Mouse (Mus musculus): Measurements from ENCODE around the gene Lipc. TPM values are rescaled to one million over a fixed set of nuclear protein-coding genes. Genes with fewer than 3 reads are reported as not detected.
A peak's percentile ranks its signal among the peaks of the same experiment; 100 is the strongest.
"Not testable (repeated sequence)": the region's sequence is repeated elsewhere in the genome, so short reads cannot be mapped to it uniquely, and the experiment has no call there.

The Lipc gene
- total RNA-seq, 2 experiments from 2014 or later: not detected

DNA sequence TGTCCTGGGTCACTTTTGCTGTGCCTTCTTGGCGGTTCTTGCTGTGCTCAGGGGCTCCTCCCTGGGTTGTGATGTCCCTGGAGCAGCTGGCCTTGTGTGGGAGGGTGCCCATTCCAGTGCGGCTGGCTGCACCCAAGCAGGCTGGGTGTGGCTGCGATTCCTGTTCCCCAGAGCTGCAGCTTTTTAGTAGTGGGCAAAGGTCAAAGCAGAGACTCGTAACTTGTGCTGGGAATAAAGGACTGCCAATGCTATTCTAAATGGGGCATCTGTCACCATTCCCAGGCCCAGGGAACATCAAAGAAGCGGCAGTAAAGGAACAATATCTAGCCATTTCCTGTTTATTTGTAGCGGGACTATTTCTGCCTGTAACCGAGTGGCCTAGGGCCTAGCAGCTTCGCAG is 88.7 kb downstream of the Lipc start:
- peak overlapping the region; percentile 75 for H3K27ac ChIP-seq
- peak; percentile 61 for DNase-seq
- no peak overlapping the region for H3K4me3 ChIP-seq
- intact Hi-C loops (cut with DNase I): no loop called here
- no peak for TF ChIP-seq CTCF (IDR thresholded peaks at IDR 0.05)

DNA sequence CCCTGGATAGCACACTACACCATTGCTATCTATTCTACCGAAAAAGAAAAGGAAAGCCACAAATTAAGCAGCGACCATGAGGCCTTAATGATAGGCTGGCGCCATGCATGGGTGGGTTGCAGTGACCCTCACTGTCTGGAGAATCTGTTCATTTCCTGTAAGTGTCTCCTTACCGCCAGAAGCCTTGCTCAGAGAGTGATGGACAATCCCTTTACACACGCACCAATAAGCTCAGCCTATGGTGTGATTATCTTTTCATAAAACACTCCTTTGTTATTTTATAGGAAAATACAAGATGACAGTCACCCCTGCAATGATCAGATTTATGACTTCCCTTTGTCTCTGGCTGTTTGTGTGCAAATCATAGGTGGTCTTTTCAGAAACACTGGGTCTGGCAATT is 92.8 kb downstream of the Lipc start:
- no peak for TF ChIP-seq CTCF (IDR thresholded peaks at IDR 0.05)
- H3K4me3 ChIP-seq: no peak overlapping the region
- DNase-seq: no peak
- intact Hi-C loops (cut with DNase I): no loop called here
- no peak overlapping the region for H3K27ac ChIP-seq

DNA sequence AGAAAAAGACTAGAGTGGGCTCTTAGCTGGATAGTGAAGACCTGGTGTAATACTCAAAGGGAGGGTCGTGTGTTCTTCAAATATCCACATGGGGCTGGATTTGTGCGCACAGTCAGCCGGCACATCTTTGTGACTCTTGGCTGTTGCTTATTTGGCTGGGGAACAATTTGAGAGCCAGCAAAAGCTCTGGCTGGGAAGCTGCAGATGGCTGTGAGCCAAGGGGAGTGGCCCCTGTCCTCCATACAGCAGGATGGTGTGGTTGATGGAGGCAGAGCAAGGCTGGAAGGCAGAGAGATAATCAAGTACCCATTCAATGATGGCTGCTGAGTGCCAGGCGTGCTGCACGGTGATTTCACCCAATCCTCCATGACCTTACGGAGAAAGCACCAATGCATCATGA is 96.2 kb downstream of the Lipc start:
- no peak overlapping the region for H3K27ac ChIP-seq
- no peak for TF ChIP-seq CTCF (IDR thresholded peaks at IDR 0.05)
- no peak overlapping the region for H3K4me3 ChIP-seq
- intact Hi-C loops (cut with DNase I): no loop called here
- no peak for DNase-seq

DNA sequence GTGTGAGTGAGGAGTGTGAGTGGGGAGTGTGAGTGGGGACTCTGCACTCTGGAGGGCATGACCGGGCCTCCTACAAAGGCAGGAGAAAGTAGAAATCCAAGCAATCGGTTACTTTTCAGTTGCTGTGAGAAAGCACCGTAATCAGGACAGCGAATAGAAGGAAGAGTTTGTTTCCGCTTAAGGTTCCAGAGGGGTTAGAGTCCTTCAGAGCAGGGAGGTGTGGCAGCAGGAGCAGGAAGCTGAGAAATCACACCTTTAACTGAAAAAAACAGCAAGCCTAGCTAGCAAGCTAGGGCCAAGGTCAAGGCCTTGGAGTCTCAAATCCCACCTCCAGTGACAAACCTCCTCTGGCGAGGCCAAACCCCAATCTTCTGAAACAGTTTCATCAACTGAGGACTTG is 97.1 kb downstream of the Lipc start:
- no peak for DNase-seq
- no peak overlapping the region for H3K27ac ChIP-seq
- no peak for TF ChIP-seq CTCF (IDR thresholded peaks at IDR 0.05)
- no peak overlapping the region for H3K4me3 ChIP-seq
- intact Hi-C loops (cut with DNase I): no loop called here

DNA sequence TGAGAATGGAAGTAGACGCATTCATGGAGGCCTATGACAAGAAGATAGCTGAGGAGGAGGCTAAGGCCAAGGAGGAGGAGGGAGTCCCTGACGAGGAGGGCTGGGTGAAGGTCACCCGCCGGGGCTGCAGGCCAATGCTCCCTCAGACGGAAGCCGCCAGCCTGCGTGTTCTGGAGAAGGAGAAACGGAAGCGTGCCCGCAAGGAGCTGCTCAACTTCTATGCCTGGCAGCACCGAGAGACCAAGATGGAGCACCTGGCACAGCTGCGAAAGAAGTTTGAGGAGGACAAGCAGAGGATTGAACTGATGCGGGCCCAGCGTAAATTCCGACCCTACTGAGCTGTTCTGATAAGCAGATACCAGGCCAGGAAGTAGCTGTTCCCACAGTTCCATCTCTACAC is 98.9 kb downstream of the Lipc start:
- H3K4me3 ChIP-seq; intact Hi-C loops (cut with DNase I); H3K27ac ChIP-seq; DNase-seq: not testable (repeated sequence)

DNA sequence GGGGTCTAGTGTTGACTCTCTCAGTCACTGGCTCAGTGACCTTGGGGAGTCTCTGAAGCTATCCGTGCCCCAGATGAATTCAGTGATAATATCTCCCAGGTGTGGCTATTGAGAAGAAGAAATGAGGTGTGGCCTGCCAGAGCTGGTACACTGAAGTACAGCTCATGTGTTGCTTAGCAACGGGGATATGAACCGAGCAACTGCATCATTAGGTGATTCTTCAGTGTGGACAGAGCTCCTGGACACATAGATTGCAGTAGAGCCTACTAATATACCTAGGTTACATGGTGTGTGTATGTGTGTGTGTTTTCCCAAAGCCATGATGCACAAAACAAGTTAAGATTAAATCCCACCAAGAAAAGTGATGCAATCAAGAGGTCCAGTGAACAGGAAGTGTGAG is 100.5 kb downstream of the Lipc start:
- TF ChIP-seq CTCF (IDR thresholded peaks at IDR 0.05): no peak
- no peak for DNase-seq
- no peak overlapping the region for H3K27ac ChIP-seq
- intact Hi-C loops (cut with DNase I): no loop called here
- no peak overlapping the region for H3K4me3 ChIP-seq

DNA sequence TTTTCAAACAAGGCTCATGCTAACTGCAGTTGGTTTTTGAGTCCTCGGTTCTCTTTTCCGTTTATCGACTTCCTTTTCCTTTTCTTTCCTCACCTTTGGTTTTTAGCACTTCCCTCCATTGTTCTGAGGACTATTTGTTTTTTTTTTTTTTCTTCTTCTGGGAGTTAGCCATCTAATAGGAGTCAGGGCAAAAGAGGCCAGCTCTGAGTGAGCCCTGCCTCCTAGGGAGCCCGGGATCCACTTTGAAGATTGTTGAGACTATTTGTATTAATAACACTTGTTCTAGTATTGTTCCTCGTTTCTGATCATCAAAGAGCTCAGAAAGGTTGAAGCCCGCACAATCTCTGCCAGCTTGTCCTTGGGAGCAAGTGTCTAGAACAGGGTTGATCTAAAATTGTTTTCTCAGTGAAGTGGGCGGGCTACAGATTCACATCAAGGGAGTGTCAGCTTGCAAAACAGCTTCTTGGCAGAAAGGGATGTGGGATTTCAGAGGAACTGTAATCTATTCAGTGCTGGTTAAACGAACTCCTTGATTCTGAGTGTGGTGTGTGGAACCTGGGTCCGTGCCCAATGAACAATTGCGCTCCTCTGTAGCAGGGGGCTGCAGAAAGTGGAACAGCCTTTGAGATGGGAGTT is 103.8 kb downstream of the Lipc start:
- Histone ChIP-seq H3K27ac (peak overlapping the region; percentile 72), H3K4me3 (peak overlapping the region; percentile 44)
- no peak for TF ChIP-seq CTCF (IDR thresholded peaks at IDR 0.05)
- intact Hi-C loops (cut with DNase I): no loop called here
- no peak for DNase-seq

DNA sequence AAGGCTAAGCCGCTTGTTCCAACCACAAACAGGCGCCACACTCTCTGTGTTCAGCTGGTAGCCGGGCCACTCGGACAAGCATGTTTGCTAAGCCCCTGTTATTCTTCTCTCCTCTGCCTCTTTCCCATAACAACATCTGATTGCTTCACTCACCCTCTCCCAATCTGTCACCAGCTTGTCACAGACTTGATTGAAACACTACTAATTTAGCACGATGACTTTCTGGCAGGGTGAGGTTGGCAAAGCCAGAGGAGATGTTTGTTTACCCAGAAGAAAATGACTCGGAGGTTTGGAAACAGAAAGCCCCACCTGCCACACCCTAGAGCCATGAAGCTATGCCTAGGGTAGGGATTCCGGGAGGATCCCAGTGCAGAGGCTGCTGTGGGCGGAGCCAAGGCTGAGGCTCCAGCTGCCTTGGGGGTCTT is 104.4 kb downstream of the Lipc start:
- peak overlapping the region; percentile 72 for H3K27ac ChIP-seq
- intact Hi-C loops (cut with DNase I): no loop called here
- TF ChIP-seq CTCF (IDR thresholded peaks at IDR 0.05): no peak
- peak; percentile 36 for DNase-seq
- peak overlapping the region; percentile 44 for H3K4me3 ChIP-seq

DNA sequence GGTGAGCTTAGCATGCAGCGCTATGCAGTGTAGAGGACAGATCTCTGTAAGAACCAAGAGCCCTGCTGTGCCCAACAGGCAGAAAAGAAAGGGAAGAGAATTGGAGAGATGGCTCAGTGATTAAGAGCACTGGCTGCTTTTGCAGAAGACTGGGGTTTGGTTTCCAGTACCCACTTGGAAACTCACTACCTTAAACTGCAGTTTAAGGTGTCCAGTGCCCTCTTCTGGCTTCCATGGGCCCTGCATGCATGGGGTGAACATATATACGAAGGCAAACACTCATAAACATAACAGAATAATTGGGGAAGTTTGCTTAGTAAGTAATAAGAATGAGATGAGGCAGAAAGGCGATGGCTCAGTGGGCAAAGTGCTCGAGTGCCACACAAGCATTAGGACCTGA is 108.8 kb downstream of the Lipc start:
- no peak for DNase-seq
- no peak overlapping the region for H3K4me3 ChIP-seq
- TF ChIP-seq CTCF (IDR thresholded peaks at IDR 0.05): peak; percentile 16; the same call in 1 of the 2 replicates
- intact Hi-C loops (cut with DNase I): no loop called here
- H3K27ac ChIP-seq: no peak overlapping the region

DNA sequence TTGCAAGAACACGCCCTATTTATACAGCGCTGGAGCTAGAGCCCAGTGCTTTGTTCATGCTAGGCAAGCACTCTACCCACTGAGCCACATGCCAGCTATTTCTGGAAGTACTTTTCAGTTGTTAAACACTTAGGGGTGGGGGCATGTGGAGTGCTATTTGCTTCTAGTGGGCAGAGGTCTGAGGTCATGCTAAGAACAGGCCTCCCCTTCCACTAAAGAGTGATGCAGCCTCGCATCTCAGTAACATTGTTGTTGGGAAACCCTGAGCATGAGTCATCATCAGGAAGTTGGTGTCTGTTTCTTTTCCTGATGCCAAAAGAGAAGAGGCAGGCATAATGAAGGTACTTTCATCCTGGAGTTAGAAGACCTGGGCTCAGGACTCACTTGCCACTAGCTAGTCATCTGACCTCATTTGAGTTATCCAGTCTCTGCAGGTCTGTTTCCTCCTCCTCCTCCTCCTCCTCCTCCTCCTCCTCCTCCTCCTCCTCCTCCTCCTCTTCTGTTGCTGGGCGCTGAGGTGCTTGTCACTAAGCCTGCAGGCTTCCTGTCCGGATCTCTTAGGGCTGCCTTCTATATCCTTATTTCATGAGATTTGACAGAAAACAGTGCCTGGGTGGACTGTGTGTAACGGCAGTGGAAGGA is 109.6 kb downstream of the Lipc start:
- TF ChIP-seq CTCF (IDR thresholded peaks at IDR 0.05): no peak
- Histone ChIP-seq H3K27ac (peak overlapping the region; percentile 40), H3K4me3 (no peak overlapping the region)
- DNase-seq: no peak
- intact Hi-C loops (cut with DNase I): no loop called here

DNA sequence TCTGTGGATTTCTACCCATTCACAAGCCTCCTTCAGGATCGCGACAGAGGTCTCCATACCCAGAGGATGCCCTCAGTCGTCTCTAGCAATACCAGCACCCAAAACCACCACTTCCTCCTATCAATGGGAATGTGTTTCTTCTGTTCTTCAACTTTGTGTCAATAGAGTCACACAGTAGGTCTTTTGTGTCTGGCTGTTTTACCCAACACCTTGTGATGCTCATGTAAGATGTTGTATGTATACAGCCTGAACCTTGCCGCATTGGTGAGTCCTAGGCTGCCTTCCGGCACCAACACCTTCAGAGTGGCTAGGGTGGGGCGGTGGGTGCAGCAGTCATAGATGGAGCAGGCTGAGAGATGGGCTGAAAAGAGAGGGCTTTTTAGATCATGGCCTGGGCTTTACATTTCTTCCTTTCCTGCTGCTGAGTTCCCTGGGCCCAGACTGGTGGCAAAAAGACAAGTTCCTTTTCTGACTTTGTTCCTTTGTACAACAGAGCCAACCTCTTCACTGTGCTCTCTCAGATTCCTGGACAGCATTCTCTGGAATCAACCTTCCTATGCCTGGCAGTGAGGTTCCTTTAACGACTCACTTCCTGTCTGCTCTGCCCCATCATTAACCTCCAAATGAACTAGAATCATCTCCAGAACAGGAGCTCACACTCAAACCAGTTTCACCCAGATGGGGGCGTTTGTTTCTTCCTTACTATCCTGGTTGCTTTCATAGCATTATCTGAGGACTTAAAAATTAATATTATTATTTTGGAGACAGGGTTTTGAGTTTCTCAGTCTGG is 110.4 kb downstream of the Lipc start:
- intact Hi-C loops (cut with DNase I): no loop called here
- Histone ChIP-seq H3K4me3 (no peak overlapping the region), H3K27ac (peak overlapping the region; percentile 16; the same call in 1 of the 2 replicates)
- no peak for TF ChIP-seq CTCF (IDR thresholded peaks at IDR 0.05)
- no peak for DNase-seq

DNA sequence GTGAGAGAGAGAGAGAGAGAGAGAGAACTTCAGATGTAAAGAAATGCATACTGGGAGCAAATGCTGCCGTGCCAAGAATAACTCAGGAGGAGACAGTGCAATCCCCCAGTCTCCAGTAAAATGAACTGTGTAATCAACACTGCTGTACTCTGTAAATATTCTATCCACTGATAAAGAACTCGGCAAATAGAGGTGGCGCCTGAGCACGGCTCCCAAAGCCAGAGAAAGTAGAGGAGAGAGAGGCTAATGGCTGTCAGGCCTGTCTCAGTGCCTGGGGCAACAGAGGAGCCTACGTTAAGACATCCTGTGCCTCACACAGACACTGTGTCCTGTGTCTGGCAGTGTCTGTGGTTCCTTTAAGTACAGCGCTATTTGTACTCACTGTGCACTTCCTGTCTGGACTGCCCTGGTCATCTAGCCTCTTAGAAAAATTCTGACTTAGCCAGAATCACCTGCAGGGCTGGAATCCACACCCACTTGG is 111.1 kb downstream of the Lipc start:
- Histone ChIP-seq H3K27ac (peak overlapping the region; percentile 43), H3K4me3 (no peak overlapping the region)
- no peak for DNase-seq
- no peak for TF ChIP-seq CTCF (IDR thresholded peaks at IDR 0.05)
- intact Hi-C loops (cut with DNase I): no loop called here

Data from gastrocnemius, adult 2 months (tissue).